Mouse (Mus musculus) kidney, postnatal 0 days (tissue): ENCODE measurements around the gene Zfp318. TPM values are rescaled to one million over a fixed set of nuclear protein-coding genes. Genes with fewer than 3 reads are reported as not detected.

Source experiments
- ATAC-seq: fragments of 200-750 bp; cut with Nextera tagmentation; replicated peaks from 2 replicates; pipeline ENCODE4 v1.8.0; 2017; ENCODE audit warnings: low read depth, moderate number of reproducible peaks, moderate TSS enrichment, moderate library complexity; ENCODE audit not compliant: low FRiP score
- DNase-seq: peaks from one replicate; pipeline ENCODE4 v3.0.0-alpha.2; 2016; ENCODE audit warnings: low spot score
- H3K27ac ChIP-seq: fragments of 300-500 bp; sonication (generic); 2 replicates; pipeline ENCODE4 v1.5.1; 2014; ENCODE audit warnings: mild to moderate bottlenecking
- H3K27me3 ChIP-seq: fragments of 300-500 bp; sonication (generic); 2 replicates; pipeline ENCODE4 v1.6.1; 2014; ENCODE audit warnings: low read length, mixed read lengths; ENCODE audit not compliant: insufficient read depth
- H3K36me3 ChIP-seq: fragments of 300-500 bp; sonication (generic); 2 replicates; pipeline ENCODE4 v1.6.1; 2014; ENCODE audit warnings: low read length, mixed read lengths; ENCODE audit not compliant: insufficient read depth
- H3K4me1 ChIP-seq: fragments of 300-500 bp; sonication (generic); replicated peaks from 2 replicates; pipeline ENCODE4 v1.6.1; 2014; ENCODE audit warnings: antibody characterized with exemption, low read length, mixed read lengths; ENCODE audit not compliant: insufficient read depth
- H3K4me2 ChIP-seq: fragments of 300-500 bp; sonication (generic); 2 replicates; pipeline ENCODE4 v1.6.1; 2014; ENCODE audit warnings: mild to moderate bottlenecking, low read length, moderate library complexity, mixed read lengths
- H3K4me3 ChIP-seq: fragments of 300-500 bp; sonication (generic); replicated peaks from 2 replicates; pipeline ENCODE4 v1.5.1; 2014; ENCODE audit warnings: low read depth, low read length
- H3K9ac ChIP-seq: fragments of 300-500 bp; sonication (generic); 2 replicates; pipeline ENCODE4 v1.6.1; 2014; ENCODE audit warnings: low read depth, low read length
- H3K9me3 ChIP-seq: fragments of 300-500 bp; sonication (generic); replicated peaks from 2 replicates; pipeline ENCODE4 v1.6.1; 2016; ENCODE audit warnings: low read length, inconsistent platforms, mixed read lengths
- CTCF ChIP-seq: IDR thresholded peaks from 2 replicates; pipeline ENCODE4 v1.5.1; 2016; ENCODE audit warnings: antibody characterized with exemption, low read depth, mild to moderate bottlenecking, moderate library complexity
- WGBS: fragments of 180-500 bp; shearing (Covaris S2); extraction: QIAGEN DNeasy Blood & Tissue Kit; methylation state at CpG from one replicate; pipeline ENCODE4 v1.1.7; 2014; 5-methylcytosine and 5-hydroxymethylcytosine counted together
- polyA plus RNA-seq: library from polyadenylated mRNA; unstranded; fragments of >200 nt; fragmentation: Nextera tagmentation; extraction: Ambion mirVana; gene quantifications from 2 replicates; pipeline ENCODE4 v1.2.1, GENCODE M21; 2015

Gene Zfp318
- polyA plus RNA-seq, 1 experiment from 2014 or later, result 6.3 TPM

GRCm38 (mm10) chr17:46384061-46384801, 700 bp downstream of the Zfp318 start:
- under 1% methylated on average over 64 of the region's 70 CpGs for WGBS
- Histone ChIP-seq H3K9ac (peak overlapping the region; percentile 93), H3K36me3 (0 out of 2 replicates have a peak, but pooled peaks cover 9% of the 10 kb centered on the region), H3K4me1 (peaks cover 5% of the 10 kb centered on the region; the same call in 1 of the 2 replicates), H3K9me3 (no peaks in the 10 kb centered on the region), H3K27ac (peak overlapping the region; percentile 88), H3K27me3 (no peaks in the 10 kb centered on the region), H3K4me3 (peak overlapping the region; percentile 97), H3K4me2 (peak overlapping the region; percentile 63)
- TF ChIP-seq CTCF, result no peak
- DNase-seq (peak; percentile 44), ATAC-seq (no peak; the same call in 1 of the 2 replicates)

GRCm38 (mm10) chr17:46388200-46388599, 4.7 kb downstream of the Zfp318 start:
- ATAC-seq (no peak), DNase-seq (no peak)
- no peaks in the 10 kb centered on the region for H3K9me3 ChIP-seq
- H3K9ac ChIP-seq, result no peak overlapping the region
- no peaks in the 10 kb centered on the region for H3K27me3 ChIP-seq
- 63% methylated on average over 3 of the region's 3 CpGs for WGBS
- H3K4me2 ChIP-seq, result no peak overlapping the region
- H3K36me3 ChIP-seq, result 0 out of 2 replicates have a peak, but pooled peaks cover 14% of the 10 kb centered on the region
- no peak overlapping the region for H3K27ac ChIP-seq
- no peak for TF ChIP-seq CTCF
- peaks cover 5% of the 10 kb centered on the region; the same call in 1 of the 2 replicates for H3K4me1 ChIP-seq
- H3K4me3 ChIP-seq, result no peak overlapping the region

- Histone ChIP-seq H3K9ac (no peak overlapping the region), H3K36me3 (0 out of 2 replicates have a peak, but pooled peaks cover 19% of the 10 kb centered on the region), H3K27me3 (no peaks in the 10 kb centered on the region), H3K27ac (no peak overlapping the region), H3K4me3 (no peak overlapping the region), H3K9me3 (no peaks in the 10 kb centered on the region), H3K4me2 (no peak overlapping the region), H3K4me1 (no peaks in the 10 kb centered on the region)
- 47% methylated on average over 2 of the region's 2 CpGs for WGBS
- ATAC-seq (no peak), DNase-seq (peak; percentile 71)
- TF ChIP-seq CTCF, result peak; percentile 83
Measured at GRCm38 (mm10) chr17:46393012-46393411, 9.5 kb downstream of the Zfp318 start.

- Histone ChIP-seq H3K36me3 (0 out of 2 replicates have a peak, but pooled peaks cover 27% of the 10 kb centered on the region), H3K27ac (no peak overlapping the region), H3K4me3 (no peak overlapping the region), H3K4me1 (no peaks in the 10 kb centered on the region), H3K4me2 (no peak overlapping the region), H3K9me3 (no peaks in the 10 kb centered on the region), H3K27me3 (no peaks in the 10 kb centered on the region), H3K9ac (no peak overlapping the region)
- DNase-seq, result no peak
- TF ChIP-seq CTCF, result no peak
- 79% methylated on average over 1 of the region's 1 CpGs for WGBS
- no peak for ATAC-seq
Measured at GRCm38 (mm10) chr17:46394631-46395030, 11.1 kb downstream of the Zfp318 start.

- WGBS, result 32% methylated on average over 3 of the region's 3 CpGs
- H3K36me3 ChIP-seq, result peaks cover 45% of the 10 kb centered on the region
- H3K4me1 ChIP-seq, result no peaks in the 10 kb centered on the region
Measured at GRCm38 (mm10) chr17:46408478-46408877, 24.9 kb downstream of the Zfp318 start.

GRCm38 (mm10) chr17:46418628-46419027, 35.1 kb downstream of the Zfp318 start:
- Histone ChIP-seq H3K27ac (no peak overlapping the region), H3K4me2 (no peak overlapping the region), H3K36me3 (0 out of 2 replicates have a peak, but pooled peaks cover 2% of the 10 kb centered on the region), H3K4me1 (no peaks in the 10 kb centered on the region), H3K9me3 (no peaks in the 10 kb centered on the region), H3K9ac (no peak overlapping the region), H3K4me3 (no peak overlapping the region), H3K27me3 (no peaks in the 10 kb centered on the region)
- DNase-seq (peak; percentile 26), ATAC-seq (no peak)
- TF ChIP-seq CTCF, result no peak
- 72% methylated on average over 5 of the region's 5 CpGs for WGBS

More at GRCm38 (mm10) chr17:46408478-46408877, 24.9 kb downstream of the Zfp318 start:
- Histone ChIP-seq H3K9me3 (no peaks in the 10 kb centered on the region), H3K4me3 (no peak overlapping the region), H3K4me2 (no peak overlapping the region), H3K9ac (no peak overlapping the region), H3K27me3 (no peaks in the 10 kb centered on the region), H3K27ac (no peak overlapping the region)
- DNase-seq, result peak; percentile 47
- no peak for ATAC-seq
- peak; percentile 50; the same call in 1 of the 2 replicates for TF ChIP-seq CTCF
